ENCODE assay signal across 8 mouse cellular contexts in genomic region chr6:17693726-17694549, GRCm38 (mm10). TPM values are rescaled to one million over a fixed set of nuclear protein-coding genes. Genes with fewer than 3 reads are reported as not detected.
A peak's percentile ranks its signal among the peaks of the same experiment; 100 is the strongest.
DNase-seq lines count a peak whose midpoint lies in the region; ATAC-seq and TF ChIP-seq lines count a peak whose summit lies in the region.

No protein-coding gene starts in this region.

- WGBS in hindbrain, postnatal 0 days, result 2% methylated on average over 93 of the region's 97 CpGs

- no peak for TF ChIP-seq POLR2A in cortical plate, adult 2 months (IDR thresholded peaks at IDR 0.05; ENCODE audit: extremely low read depth, insufficient read depth, low read length)

- H3K27ac ChIP-seq in cortical plate, adult 2 months (ENCODE audit: insufficient read depth, low read length), result peak overlapping the region; percentile 79; the same call in 1 of the 2 replicates
- H3K27ac ChIP-seq in hindbrain, postnatal 0 days, result peak overlapping the region; percentile 85

- no peaks in the 10 kb centered on the region for H3K27me3 ChIP-seq in hindbrain, postnatal 0 days (ENCODE audit: insufficient read depth, low read length)
- H3K27me3 ChIP-seq in megakaryocyte, embryonic 14.5 days (replicated peaks), result no peaks in the 10 kb centered on the region

- no peaks in the 10 kb centered on the region for H3K9me3 ChIP-seq in hindbrain, postnatal 0 days (ENCODE audit: low read length)
- H3K9me3 ChIP-seq in megakaryocyte, embryonic 14.5 days, result no peaks in the 10 kb centered on the region

- H3K4me2 ChIP-seq in hindbrain, postnatal 0 days (ENCODE audit: low read depth, low read length), result peak overlapping the region; percentile 86

- ATAC-seq in activated CD4-positive, CD25-positive, alpha-beta regulatory T cell, adult 4 months, result peak; percentile 70
- ATAC-seq in hindbrain, postnatal 0 days, result peak; percentile 86

- peak overlapping the region; percentile 95 for H3K4me3 ChIP-seq in cortical plate, adult 2 months (ENCODE audit: insufficient read depth, low read length)
- peak overlapping the region; percentile 85 for H3K4me3 ChIP-seq in hindbrain, postnatal 0 days (ENCODE audit: low read length)
- H3K4me3 ChIP-seq in megakaryocyte, embryonic 14.5 days (replicated peaks), result peak overlapping the region; percentile 99

- TF ChIP-seq CTCF in cortical plate, adult 2 months (IDR thresholded peaks at IDR 0.05; ENCODE audit: extremely low read depth, insufficient read depth, low read length), result no peak
- TF ChIP-seq CTCF in hindbrain, postnatal 0 days (IDR thresholded peaks at IDR 0.05; ENCODE audit: low read depth), result no peak

- H3K9ac ChIP-seq in hindbrain, postnatal 0 days (replicated peaks; ENCODE audit: low read length), result peak overlapping the region; percentile 80

- no peaks in the 10 kb centered on the region; the same call in 1 of the 2 replicates for H3K4me1 ChIP-seq in cortical plate, adult 2 months (ENCODE audit: control insufficient read depth, insufficient read depth, low read length)
- no peaks in the 10 kb centered on the region for H3K4me1 ChIP-seq in hindbrain, postnatal 0 days (ENCODE audit: insufficient read depth, low read length)
- H3K4me1 ChIP-seq in megakaryocyte, embryonic 14.5 days, result peaks cover 29% of the 10 kb centered on the region

- peak; percentile 69 to 72 for DNase-seq in gastrocnemius, adult 8-10 months (ENCODE audit: low spot score in 2 of 2)
- DNase-seq in hindbrain, postnatal 0 days (ENCODE audit: low spot score), result peak; percentile 70
- peak; percentile 32 to 53 for DNase-seq in left cerebral cortex, adult 8-10 months (ENCODE audit: low spot score in 2 of 2)
- peak; percentile 74 to 75 for DNase-seq in right cerebral cortex, postnatal 10 days (ENCODE audit: low spot score in 2 of 2)
- peak; percentile 71 for DNase-seq in urinary bladder, postnatal 14 days (ENCODE audit: low spot score)

- no peaks in the 10 kb centered on the region for H3K36me3 ChIP-seq in hindbrain, postnatal 0 days (ENCODE audit: insufficient read depth, low read length)
- peaks cover 10% of the 10 kb centered on the region for H3K36me3 ChIP-seq in megakaryocyte, embryonic 14.5 days (replicated peaks; ENCODE audit: low read length)

RNA-seq across cellular contexts. Expression of gene St7, which starts 1.2 kb away (rescaled TPM):
- polyA plus RNA-seq in activated CD4-positive, CD25-positive, alpha-beta regulatory T cell, adult 4 months (2017; shearing (Covaris generic)), result 1 to 10 TPM; 4.2 to 4.6 TPM
- polyA plus RNA-seq in cortical plate, adult 2 months (2012; rRNA removed), result 22.8 and 26.3 TPM in 2 replicates
- total RNA-seq in gastrocnemius, adult 8-10 months (2022), result 10 to 100 TPM; 11.3 to 16.0 (median 12.5) TPM
- total RNA-seq in hindbrain, postnatal 0 days (2014; rRNA removed), result 67.4 and 71.7 TPM in 2 replicates
- polyA plus RNA-seq in hindbrain, postnatal 0 days (2015; fragmentation: Nextera tagmentation; extraction: Ambion mirVana), result 35.8 and 36.8 TPM in 2 replicates
- 10 to 100 TPM; 27.5 to 41.4 (median 34.8) TPM for total RNA-seq in left cerebral cortex, adult 8-10 months (2022)
- 6.3 and 7.1 TPM in 2 replicates for polyA plus RNA-seq in megakaryocyte, embryonic 14.5 days (2012; ENCODE audit: insufficient read depth, low replicate concordance)

RNA-seq across cellular contexts. Expression of gene Capza2, which starts 57.9 kb away (rescaled TPM):
- polyA plus RNA-seq in activated CD4-positive, CD25-positive, alpha-beta regulatory T cell, adult 4 months (2017; shearing (Covaris generic)), result 100 to 1,000 TPM; 350 to 408 TPM
- 162 and 163 TPM in 2 replicates for polyA plus RNA-seq in cortical plate, adult 2 months (2012; rRNA removed)
- total RNA-seq in gastrocnemius, adult 8-10 months (2022), result 100 to 1,000 TPM; 280 to 354 (median 306) TPM
- total RNA-seq in hindbrain, postnatal 0 days (2014; rRNA removed), result 102 and 115 TPM in 2 replicates
- 241 and 256 TPM in 2 replicates for polyA plus RNA-seq in hindbrain, postnatal 0 days (2015; fragmentation: Nextera tagmentation; extraction: Ambion mirVana)
- 100 to 1,000 TPM; 215 to 233 (median 225) TPM for total RNA-seq in left cerebral cortex, adult 8-10 months (2022)
- 12.1 TPM in 1 of 2 replicates, not detected in the other for polyA plus RNA-seq in megakaryocyte, embryonic 14.5 days (2012; ENCODE audit: insufficient read depth, low replicate concordance)

Comparison
In these comparisons a context has a peak if more than half of its experiments do, and no peak if none do; other contexts are left out.
1. Peak in every context shown above with its lines: DNase-seq, ATAC-seq, H3K4me3 ChIP-seq and H3K27ac ChIP-seq.
2. RNA of gene Capza2, which starts 57.9 kb away (polyA plus RNA-seq): 350 to 408 TPM in activated CD4-positive, CD25-positive, alpha-beta regulatory T cell, adult 4 months, 241 to 256 TPM in hindbrain, postnatal 0 days and 162 to 163 TPM in cortical plate, adult 2 months; 12.1 TPM in megakaryocyte, embryonic 14.5 days; every median in the first group is over 10 times any median in the second.